In the genomic region with DNA sequence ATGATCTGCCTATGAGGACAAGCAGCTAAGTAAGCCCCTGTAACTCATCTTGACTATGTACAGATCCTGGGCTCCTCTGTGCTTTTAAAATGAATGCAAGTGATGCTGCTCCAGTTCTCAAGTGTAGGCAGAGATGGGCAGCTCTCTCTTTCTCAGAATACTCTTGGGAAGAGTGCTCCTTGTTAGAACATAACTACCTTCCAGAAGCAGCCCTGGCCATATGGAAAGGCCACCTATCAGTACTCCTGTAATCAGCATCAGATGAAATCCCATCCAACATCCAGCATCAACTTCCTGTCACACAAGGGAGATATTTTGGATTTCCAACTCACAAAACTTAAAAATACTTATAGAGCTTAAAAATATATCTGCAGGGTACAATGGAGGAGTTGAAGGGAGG, we compare ENCODE assay signal across 26 mouse cellular contexts.
"Had no signal": no experiment of that assay in that cellular context is flagged by ENCODE, and none has a peak within 500 bp of the region (broad histone marks: within the 10 kb centered on the region; RNA-seq: fewer than 3 reads in every experiment).

No protein-coding gene starts in this region.

- DNase-seq: gastrocnemius, adult 2 months; gastrocnemius, postnatal 10 days; gastrocnemius, postnatal 25 days; heart, adult 18-20 months; heart, postnatal 10 days; heart, postnatal 4 days; kidney, adult 18-20 months; kidney, adult 8-10 months; kidney, postnatal 10 days; kidney, postnatal 25 days; kidney, postnatal 4 days; liver; liver, embryonic 13.5 days had no signal

- H3K4me1 ChIP-seq: heart, embryonic 10.5 days; heart, embryonic 12.5 days; hindbrain, embryonic 10.5 days; hindbrain, embryonic 12.5 days; intestine, embryonic 15.5 days; limb, embryonic 10.5 days; limb, embryonic 12.5 days; liver, embryonic 13.5 days had no signal

- H3K27ac ChIP-seq: gastrocnemius, adult 2 months; heart, embryonic 10.5 days; hindbrain, embryonic 10.5 days; hindbrain, embryonic 12.5 days; hindbrain, embryonic 14.5 days; intestine, embryonic 15.5 days; layer of hippocampus, adult 2 months; limb, embryonic 10.5 days; limb, embryonic 12.5 days; liver, embryonic 13.5 days had no signal

- H3K9ac ChIP-seq: heart, embryonic 12.5 days; hindbrain, embryonic 12.5 days; hindbrain, embryonic 14.5 days; intestine, embryonic 15.5 days; limb, embryonic 12.5 days; liver, embryonic 13.5 days had no signal

- H3K27me3 ChIP-seq: heart, embryonic 12.5 days; hindbrain, embryonic 12.5 days; intestine, embryonic 15.5 days; limb, embryonic 12.5 days; liver, embryonic 13.5 days had no signal

- H3K36me3 ChIP-seq: heart, embryonic 10.5 days; heart, embryonic 12.5 days; hindbrain, embryonic 10.5 days; hindbrain, embryonic 12.5 days; intestine, embryonic 15.5 days; limb, embryonic 10.5 days; limb, embryonic 12.5 days; liver, embryonic 13.5 days had no signal

- H3K9me3 ChIP-seq: heart, embryonic 10.5 days; heart, embryonic 12.5 days; hindbrain, embryonic 10.5 days; hindbrain, embryonic 12.5 days; intestine, embryonic 15.5 days; limb, embryonic 10.5 days; limb, embryonic 12.5 days had no signal

- H3K4me3 ChIP-seq: gastrocnemius, adult 2 months; heart, embryonic 10.5 days; heart, embryonic 12.5 days; hindbrain, embryonic 10.5 days; hindbrain, embryonic 12.5 days; intestine, embryonic 15.5 days; layer of hippocampus, adult 2 months; limb, embryonic 10.5 days; limb, embryonic 12.5 days; liver, embryonic 13.5 days had no signal

- H3K4me2 ChIP-seq: heart, embryonic 12.5 days; hindbrain, embryonic 12.5 days; hindbrain, embryonic 14.5 days; intestine, embryonic 15.5 days; limb, embryonic 12.5 days; liver, embryonic 11.5 days; liver, embryonic 13.5 days had no signal

- ATAC-seq: hindbrain, embryonic 16.5 days; inflammation-experienced regulatory T-cells, adult 6 months; intestine, embryonic 15.5 days; intestine, postnatal 0 days had no signal
